Mouse (Mus musculus) stomach, embryonic 16.5 days (tissue): ENCODE measurements around the gene Add2. TPM values are rescaled to one million over a fixed set of nuclear protein-coding genes. Genes with fewer than 3 reads are reported as not detected.

Experiments
- ATAC-seq: fragments of 200-750 bp; cut with Nextera tagmentation; 2 replicates; pipeline ENCODE4 v1.8.0; 2017; ENCODE audit warnings: moderate number of reproducible peaks, moderate TSS enrichment; ENCODE audit not compliant: insufficient read depth, low FRiP score
- H3K27ac ChIP-seq: fragments of 300-500 bp; sonication (generic); 2 replicates; pipeline ENCODE4 v1.5.1; 2014; ENCODE audit warnings: low read length
- H3K27me3 ChIP-seq: fragments of 300-500 bp; sonication (generic); 2 replicates; pipeline ENCODE4 v1.6.1; 2014; ENCODE audit warnings: low read length, control low read depth, mixed read lengths; ENCODE audit not compliant: control insufficient read depth, insufficient read depth
- H3K36me3 ChIP-seq: fragments of 300-500 bp; sonication (generic); 2 replicates; pipeline ENCODE4 v1.6.1; 2014; ENCODE audit warnings: low read length; ENCODE audit not compliant: control insufficient read depth, insufficient read depth
- H3K4me1 ChIP-seq: fragments of 300-500 bp; sonication (generic); 2 replicates; pipeline ENCODE4 v1.6.1; 2014; ENCODE audit warnings: low read length, control low read depth, mixed read lengths; ENCODE audit not compliant: control insufficient read depth, insufficient read depth
- H3K4me2 ChIP-seq: fragments of 300-500 bp; sonication (generic); 2 replicates; pipeline ENCODE4 v1.6.1; 2014; ENCODE audit warnings: low read depth, low read length, mixed read lengths
- H3K4me3 ChIP-seq: fragments of 300-500 bp; sonication (generic); replicated peaks from 2 replicates; pipeline ENCODE4 v1.5.1; 2014; ENCODE audit warnings: mild to moderate bottlenecking, low read length
- H3K9ac ChIP-seq: fragments of 300-500 bp; sonication (generic); 2 replicates; pipeline ENCODE4 v1.6.1; 2014; ENCODE audit warnings: low read length
- H3K9me3 ChIP-seq: fragments of 300-500 bp; sonication (generic); replicated peaks from 2 replicates; pipeline ENCODE4 v1.6.1; 2016; ENCODE audit warnings: low read length, control low read depth; ENCODE audit not compliant: control insufficient read depth
- WGBS: fragments of 180-500 bp; shearing (Covaris S2); extraction: QIAGEN DNeasy Blood & Tissue Kit; methylation state at CpG from one replicate; pipeline ENCODE4 v1.1.7; 2014; 5-methylcytosine and 5-hydroxymethylcytosine counted together
- polyA plus RNA-seq: library from polyadenylated mRNA; unstranded; fragments of >200 nt; fragmentation: Nextera tagmentation; extraction: Ambion mirVana; gene quantifications from 2 replicates; pipeline ENCODE4 v1.2.1, GENCODE M21; 2015

Gene Add2
- polyA plus RNA-seq, 1 experiment from 2014 or later = 8.6 TPM

- H3K27ac ChIP-seq = no peak within 1 kb of the TSS
- H3K4me1 ChIP-seq = no peaks in the 10 kb centered on the region
- no peaks in the 10 kb centered on the region for H3K9me3 ChIP-seq
- no peak within 1 kb of the TSS for H3K4me2 ChIP-seq
- no peak for ATAC-seq
- 79% methylated on average over 9 of the region's 9 CpGs for WGBS
- H3K9ac ChIP-seq = no peak within 1 kb of the TSS
- H3K27me3 ChIP-seq = no peaks in the 10 kb centered on the region
- H3K36me3 ChIP-seq = no peaks in the 10 kb centered on the region
- no peak within 1 kb of the TSS for H3K4me3 ChIP-seq
Observed at GRCm38 (mm10) chr6:86015871-86016270, 12.6 kb upstream of the Add2 start, which contains the start of gene Figla. TSS of gene Figla (plus strand) at chr6:86016171.

GRCm38 (mm10) chr6:86016793-86017350, 11.6 kb upstream of the Add2 start:
- Histone ChIP-seq H3K27ac (no peak overlapping the region), H3K9me3 (no peaks in the 10 kb centered on the region), H3K27me3 (no peaks in the 10 kb centered on the region), H3K36me3 (no peaks in the 10 kb centered on the region), H3K4me3 (no peak overlapping the region), H3K4me1 (no peaks in the 10 kb centered on the region), H3K4me2 (no peak overlapping the region), H3K9ac (no peak overlapping the region)
- WGBS = 80% methylated on average over 23 of the region's 23 CpGs
- peak; percentile 29; the same call in 1 of the 2 replicates for ATAC-seq

DNA sequence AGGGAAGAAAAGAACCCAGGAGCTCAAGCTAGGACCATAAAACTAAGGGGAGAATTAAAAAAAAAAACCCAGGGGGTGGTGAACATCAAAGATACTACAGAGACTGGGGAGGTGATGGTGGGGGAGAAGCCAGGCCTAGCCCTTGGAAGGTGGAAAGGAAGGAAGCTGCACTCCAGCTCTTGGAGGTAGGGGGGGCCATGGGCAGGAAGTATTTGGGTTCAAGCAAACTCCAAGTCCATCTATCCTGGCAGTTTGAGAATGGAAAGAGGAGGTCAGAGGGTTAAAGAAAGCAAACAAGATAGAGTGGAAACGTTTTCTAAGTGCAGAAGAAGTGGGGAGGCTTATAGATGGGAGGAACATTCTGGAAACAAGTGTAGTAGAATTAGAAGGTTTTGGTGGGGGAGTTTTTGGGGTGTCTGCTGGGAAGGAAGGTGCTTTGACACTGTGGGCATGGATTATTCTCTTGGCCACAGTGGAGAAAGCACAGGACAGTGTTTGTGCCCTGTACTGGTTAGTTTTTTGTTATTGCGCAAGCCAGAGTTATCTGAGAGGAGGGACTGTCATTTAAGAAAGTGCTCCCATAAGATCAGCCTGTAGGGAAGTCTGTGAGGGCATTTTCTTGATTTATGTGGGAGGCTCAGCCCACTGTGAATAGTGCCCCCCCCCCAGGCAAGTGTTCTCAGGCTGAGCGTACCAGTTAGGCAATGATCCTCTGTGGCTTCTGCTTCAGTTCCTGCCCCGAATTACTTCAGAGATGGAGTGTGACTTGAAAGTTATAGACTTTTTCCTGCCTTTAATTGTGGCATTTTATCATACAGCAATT, 8.9 kb upstream of the Add2 start:
- H3K27me3 ChIP-seq = no peaks in the 10 kb centered on the region
- ATAC-seq = no peak
- H3K9me3 ChIP-seq = no peaks in the 10 kb centered on the region
- no peak overlapping the region for H3K4me2 ChIP-seq
- no peak overlapping the region for H3K9ac ChIP-seq
- no peaks in the 10 kb centered on the region for H3K4me1 ChIP-seq
- H3K27ac ChIP-seq = no peak overlapping the region
- WGBS = 46% methylated on average over 4 of the region's 4 CpGs
- H3K4me3 ChIP-seq = no peak overlapping the region
- H3K36me3 ChIP-seq = no peaks in the 10 kb centered on the region

DNA sequence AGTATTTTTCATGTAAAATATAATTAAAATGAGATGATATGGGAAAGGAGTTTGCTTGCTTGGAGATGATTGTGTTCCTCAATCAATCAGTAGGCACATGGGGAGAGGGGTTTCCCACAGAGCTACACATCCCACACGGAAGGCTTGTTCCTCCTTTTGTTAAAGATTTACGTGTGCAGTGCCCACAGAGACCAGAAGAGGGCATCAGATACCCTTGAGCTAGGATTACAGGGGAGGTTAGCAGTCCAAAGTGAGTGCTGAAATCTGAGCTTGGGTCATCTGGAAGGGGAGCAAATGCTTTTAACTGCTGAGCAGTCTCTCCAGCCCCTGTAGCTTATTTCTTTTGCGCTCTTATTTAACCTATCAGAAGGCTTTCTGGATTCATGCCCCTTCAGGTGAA, 7.5 kb upstream of the Add2 start:
- H3K27ac ChIP-seq = no peak overlapping the region
- H3K4me3 ChIP-seq = no peak overlapping the region
- ATAC-seq = no peak
- no peak overlapping the region for H3K4me2 ChIP-seq
- WGBS = 40% methylated on average over 3 of the region's 3 CpGs
- H3K4me1 ChIP-seq = no peaks in the 10 kb centered on the region
- H3K36me3 ChIP-seq = no peaks in the 10 kb centered on the region
- no peak overlapping the region for H3K9ac ChIP-seq
- H3K27me3 ChIP-seq = no peaks in the 10 kb centered on the region
- no peaks in the 10 kb centered on the region for H3K9me3 ChIP-seq

DNA sequence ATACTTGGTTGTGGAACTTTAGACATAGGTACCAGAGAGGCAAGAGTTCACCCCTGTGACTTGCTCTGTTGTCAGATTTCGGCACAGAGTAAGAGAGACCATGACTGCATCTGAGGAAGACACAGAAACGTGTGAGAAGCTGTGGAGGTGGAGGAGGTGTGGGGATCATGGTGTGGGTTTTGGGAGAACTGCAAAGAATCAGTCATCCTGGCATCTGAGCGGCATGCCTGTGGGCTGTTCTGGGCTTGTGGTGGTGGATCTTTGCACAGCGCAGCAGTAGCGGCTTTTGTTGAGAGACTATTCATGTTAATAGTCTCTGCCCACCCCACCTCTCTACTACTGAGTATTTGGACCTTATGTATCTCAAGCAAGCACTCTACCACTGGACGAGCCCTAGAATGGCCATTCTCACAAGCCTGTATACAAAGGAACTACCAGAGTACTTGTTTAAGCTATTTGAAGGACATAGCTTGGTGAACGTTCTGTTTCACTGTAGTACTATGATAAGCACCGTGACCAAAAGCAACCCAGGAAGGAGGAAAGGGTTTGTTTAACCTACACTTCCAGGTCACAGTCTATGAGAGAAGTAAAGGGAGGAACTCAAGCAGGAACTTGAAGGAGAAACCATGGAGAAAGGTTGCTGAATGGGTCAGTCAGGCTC, 1.7 kb upstream of the Add2 start:
- Histone ChIP-seq H3K4me2 (no peak overlapping the region), H3K4me1 (no peaks in the 10 kb centered on the region), H3K4me3 (no peak overlapping the region), H3K27ac (no peak overlapping the region), H3K27me3 (peaks cover 23% of the 10 kb centered on the region), H3K9me3 (no peaks in the 10 kb centered on the region), H3K36me3 (no peaks in the 10 kb centered on the region), H3K9ac (no peak overlapping the region)
- ATAC-seq = no peak
- 76% methylated on average over 8 of the region's 8 CpGs for WGBS

DNA sequence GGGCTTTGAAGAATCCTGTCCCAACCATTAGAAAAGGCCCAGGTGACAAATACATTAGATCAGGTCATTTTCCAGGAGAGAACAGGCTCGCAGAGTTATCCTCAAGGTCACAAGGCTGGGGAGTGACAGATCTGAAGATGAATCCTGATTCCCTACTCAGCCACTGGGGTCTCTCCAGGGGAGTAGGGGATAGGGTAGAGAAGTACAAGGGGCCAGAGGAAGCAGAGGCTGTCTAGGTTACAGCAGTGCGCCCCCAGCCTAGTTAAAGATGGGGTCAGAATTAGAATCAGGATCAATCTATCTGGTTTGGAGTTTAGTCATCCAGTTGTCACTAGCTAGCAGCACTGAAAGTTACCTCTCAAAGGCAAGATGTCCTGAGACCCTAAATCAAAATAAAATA, 331 bp upstream of the Add2 start:
- H3K4me3 ChIP-seq = peak overlapping the region; percentile 51
- WGBS = 53% methylated on average over 2 of the region's 2 CpGs
- ATAC-seq = no peak

GRCm38 (mm10) chr6:86029323-86029713, 837 bp downstream of the Add2 start:
- Histone ChIP-seq H3K4me1 (no peaks in the 10 kb centered on the region), H3K27me3 (peaks cover 23% of the 10 kb centered on the region), H3K4me3 (peak overlapping the region; percentile 51), H3K9ac (peak overlapping the region; percentile 69), H3K27ac (no peak overlapping the region), H3K4me2 (peak overlapping the region; percentile 89), H3K36me3 (no peaks in the 10 kb centered on the region), H3K9me3 (no peaks in the 10 kb centered on the region)
- no peak for ATAC-seq
- 18% methylated on average over 6 of the region's 6 CpGs for WGBS

More for the DNA sequence above, 331 bp upstream of the Add2 start:
- H3K27me3 ChIP-seq = peaks cover 23% of the 10 kb centered on the region
- peak overlapping the region; percentile 89 for H3K4me2 ChIP-seq
- H3K4me1 ChIP-seq = no peaks in the 10 kb centered on the region
- no peak overlapping the region for H3K27ac ChIP-seq
- no peak overlapping the region; the same call in 1 of the 2 replicates for H3K9ac ChIP-seq
- no peaks in the 10 kb centered on the region for H3K9me3 ChIP-seq
- no peaks in the 10 kb centered on the region for H3K36me3 ChIP-seq

DNA sequence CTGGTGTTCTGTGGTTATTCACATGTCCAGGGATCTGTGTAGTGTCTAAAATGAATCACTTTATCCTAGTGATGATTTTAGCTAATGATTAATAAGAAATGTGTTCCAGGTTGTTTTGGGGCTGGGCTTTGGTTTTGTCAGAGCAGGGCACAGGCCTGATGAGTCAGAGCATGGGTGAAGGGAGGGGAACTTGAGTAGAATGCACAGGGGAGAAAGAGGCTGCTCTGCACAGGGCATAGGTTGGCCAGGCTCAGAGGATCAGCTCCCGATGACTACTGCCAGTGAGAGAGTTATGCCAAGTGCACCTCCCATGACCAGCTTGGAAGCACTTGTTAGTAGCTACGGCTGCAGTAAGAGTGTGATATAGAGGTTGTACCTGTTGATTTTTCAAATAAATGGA, 3.0 kb downstream of the Add2 start:
- no peaks in the 10 kb centered on the region for H3K36me3 ChIP-seq
- no peak overlapping the region for H3K27ac ChIP-seq
- H3K9me3 ChIP-seq = no peaks in the 10 kb centered on the region
- peaks cover 22% of the 10 kb centered on the region for H3K27me3 ChIP-seq
- no peaks in the 10 kb centered on the region for H3K4me1 ChIP-seq
- no peak overlapping the region for H3K4me3 ChIP-seq
- no peak overlapping the region for H3K4me2 ChIP-seq
- ATAC-seq = no peak
- no peak overlapping the region for H3K9ac ChIP-seq
- 74% methylated on average over 2 of the region's 2 CpGs for WGBS

- Histone ChIP-seq H3K4me1 (no peaks in the 10 kb centered on the region), H3K9ac (no peak overlapping the region), H3K4me2 (no peak overlapping the region), H3K9me3 (no peaks in the 10 kb centered on the region), H3K36me3 (no peaks in the 10 kb centered on the region), H3K27me3 (0 out of 2 replicates have a peak, but pooled peaks cover 10% of the 10 kb centered on the region), H3K27ac (no peak overlapping the region), H3K4me3 (no peak overlapping the region)
- no peak for ATAC-seq
- 82% methylated on average over 1 of the region's 1 CpGs for WGBS
Observed at GRCm38 (mm10) chr6:86033635-86034034, 5.2 kb downstream of the Add2 start.
